Mouse (Mus musculus) testis, adult 2 months (tissue): ENCODE measurements around the gene Sgca. TPM values are rescaled to one million over a fixed set of nuclear protein-coding genes. Genes with fewer than 3 reads are reported as not detected.

Experiments
- H3K27ac ChIP-seq: fragments of 200-500 bp; 2 replicates; pipeline ENCODE4 v1.5.1; 2012; ENCODE audit warnings: low read depth, low read length; ENCODE audit not compliant: control insufficient read depth, insufficient read depth
- H3K27me3 ChIP-seq: fragments of 200-500 bp; 2 replicates; pipeline ENCODE4 v1.6.1; 2012; ENCODE audit warnings: mild to moderate bottlenecking, low read length, moderate library complexity; ENCODE audit not compliant: control insufficient read depth, insufficient read depth
- H3K36me3 ChIP-seq: fragments of 200-500 bp; 2 replicates; pipeline ENCODE4 v1.6.1; 2012; ENCODE audit warnings: mild to moderate bottlenecking, low read length; ENCODE audit not compliant: control insufficient read depth, insufficient read depth
- H3K4me1 ChIP-seq: fragments of 200-500 bp; 2 replicates; pipeline ENCODE4 v1.6.1; 2012; ENCODE audit warnings: low read length; ENCODE audit not compliant: control insufficient read depth, insufficient read depth
- H3K4me3 ChIP-seq: fragments of 200-500 bp; 2 replicates; pipeline ENCODE4 v1.5.1; 2012; ENCODE audit warnings: low read depth, mild to moderate bottlenecking, low read length, moderate library complexity, mixed read lengths; ENCODE audit not compliant: control insufficient read depth
- CTCF ChIP-seq: fragments of 200-500 bp; IDR thresholded peaks from 2 replicates; pipeline ENCODE4 v1.5.1; 2012; ENCODE audit warnings: low read depth, mild to moderate bottlenecking, inconsistent platforms, low read length, moderate library complexity; ENCODE audit not compliant: control insufficient read depth, insufficient read depth, insufficient replicate concordance
- POLR2A ChIP-seq: fragments of 200-500 bp; IDR thresholded peaks from 2 replicates; pipeline ENCODE4 v1.6.1; 2012; ENCODE audit warnings: low read depth, mild to moderate bottlenecking, inconsistent platforms, low read length, moderate library complexity; ENCODE audit not compliant: control insufficient read depth
- polyA plus RNA-seq: library from polyadenylated mRNA; depleted of rRNA; stranded (reverse); fragments of >200 nt; gene quantifications from 2 replicates; pipeline ENCODE4 v1.2.3, GENCODE M21; 2012

Sgca gene
- polyA plus RNA-seq, 1 experiment: 27.5 TPM

GRCm38 (mm10) chr11:95006525-95007219 lies 30.5 kb upstream of the Sgca start:
- Histone ChIP-seq H3K4me1 (peaks cover 27% of the 10 kb centered on the region), H3K27ac (no peak overlapping the region), H3K36me3 (no peaks in the 10 kb centered on the region), H3K4me3 (peak overlapping the region; percentile 25), H3K27me3 (peaks cover 2% of the 10 kb centered on the region; the same call in 1 of the 2 replicates)
- TF ChIP-seq POLR2A (no peak), CTCF (no peak)

- TF ChIP-seq CTCF (no peak), POLR2A (no peak)
- H3K27ac ChIP-seq: no peak overlapping the region
- H3K4me3 ChIP-seq: no peak overlapping the region
- peaks cover 27% of the 10 kb centered on the region for H3K4me1 ChIP-seq
- no peaks in the 10 kb centered on the region for H3K36me3 ChIP-seq
- H3K27me3 ChIP-seq: peaks cover 2% of the 10 kb centered on the region; the same call in 1 of the 2 replicates
Measured at GRCm38 (mm10) chr11:95006038-95006437, 29.9 kb upstream of the Sgca start.

- Histone ChIP-seq H3K27me3 (no peaks in the 10 kb centered on the region; the same call in 1 of the 2 replicates), H3K36me3 (no peaks in the 10 kb centered on the region), H3K4me1 (peaks cover 23% of the 10 kb centered on the region), H3K4me3 (no peak overlapping the region), H3K27ac (no peak overlapping the region)
- TF ChIP-seq POLR2A (no peak), CTCF (no peak)
Measured at GRCm38 (mm10) chr11:95004937-95005198, 28.7 kb upstream of the Sgca start.

- H3K27me3 ChIP-seq: no peaks in the 10 kb centered on the region
- H3K4me1 ChIP-seq: peaks cover 19% of the 10 kb centered on the region
- no peak overlapping the region; the same call in 1 of the 2 replicates for H3K27ac ChIP-seq
- H3K4me3 ChIP-seq: no peak overlapping the region
- no peaks in the 10 kb centered on the region for H3K36me3 ChIP-seq
- TF ChIP-seq CTCF (no peak), POLR2A (no peak)
Measured at GRCm38 (mm10) chr11:95004136-95004936, 28.2 kb upstream of the Sgca start.

GRCm38 (mm10) chr11:95002705-95003104 lies 26.6 kb upstream of the Sgca start:
- H3K4me1 ChIP-seq: peaks cover 10% of the 10 kb centered on the region

GRCm38 (mm10) chr11:95001584-95002347 lies 25.6 kb upstream of the Sgca start:
- H3K4me1 ChIP-seq: peaks cover 8% of the 10 kb centered on the region
- no peaks in the 10 kb centered on the region for H3K27me3 ChIP-seq
- no peaks in the 10 kb centered on the region for H3K36me3 ChIP-seq
- no peak overlapping the region for H3K27ac ChIP-seq
- TF ChIP-seq CTCF (no peak), POLR2A (no peak)
- no peak overlapping the region for H3K4me3 ChIP-seq

More at GRCm38 (mm10) chr11:95002705-95003104, 26.6 kb upstream of the Sgca start:
- no peak overlapping the region for H3K4me3 ChIP-seq
- no peak overlapping the region for H3K27ac ChIP-seq
- H3K36me3 ChIP-seq: no peaks in the 10 kb centered on the region
- no peak for TF ChIP-seq CTCF
- TF ChIP-seq POLR2A: no peak
- H3K27me3 ChIP-seq: no peaks in the 10 kb centered on the region

GRCm38 (mm10) chr11:95001058-95001457 lies 24.9 kb upstream of the Sgca start:
- Histone ChIP-seq H3K36me3 (no peaks in the 10 kb centered on the region), H3K4me3 (no peak overlapping the region), H3K27ac (no peak overlapping the region), H3K27me3 (no peaks in the 10 kb centered on the region), H3K4me1 (peaks cover 2% of the 10 kb centered on the region)
- TF ChIP-seq CTCF (peak; percentile 84; the same call in 1 of the 2 replicates), POLR2A (no peak)
